Mouse (Mus musculus) brain, embryonic 14.5 days (tissue): ENCODE data around the gene Plekhh3.
A peak's percentile ranks its signal among the peaks of the same experiment; 100 is the strongest.

ENCODE experiments used
- CTCF ChIP-seq: fragments of 200-500 bp; IDR thresholded peaks from 2 replicates; pipeline ENCODE4 v1.5.1; 2012; ENCODE audit warnings: inconsistent platforms, mild to moderate bottlenecking, moderate library complexity, borderline replicate concordance; ENCODE audit not compliant: insufficient read depth, insufficient read length; ENCODE audit errors: extremely low read depth
- POLR2A ChIP-seq: fragments of 200-500 bp; IDR thresholded peaks from 2 replicates; pipeline ENCODE4 v1.6.1; 2012; ENCODE audit warnings: mild to moderate bottlenecking, inconsistent platforms, borderline replicate concordance; ENCODE audit not compliant: poor library complexity, insufficient read depth, insufficient read length, severe bottlenecking; ENCODE audit errors: extremely low read depth

GRCm38 (mm10) chr11:101131701-101132100 lies 39.5 kb downstream of the Plekhh3 start:
- TF ChIP-seq POLR2A: no peak
- TF ChIP-seq CTCF: peak; percentile 37; the same call in 1 of the 2 replicates
